Mouse (Mus musculus): ENCODE measurements around the gene Pcyt1a.

DNA sequence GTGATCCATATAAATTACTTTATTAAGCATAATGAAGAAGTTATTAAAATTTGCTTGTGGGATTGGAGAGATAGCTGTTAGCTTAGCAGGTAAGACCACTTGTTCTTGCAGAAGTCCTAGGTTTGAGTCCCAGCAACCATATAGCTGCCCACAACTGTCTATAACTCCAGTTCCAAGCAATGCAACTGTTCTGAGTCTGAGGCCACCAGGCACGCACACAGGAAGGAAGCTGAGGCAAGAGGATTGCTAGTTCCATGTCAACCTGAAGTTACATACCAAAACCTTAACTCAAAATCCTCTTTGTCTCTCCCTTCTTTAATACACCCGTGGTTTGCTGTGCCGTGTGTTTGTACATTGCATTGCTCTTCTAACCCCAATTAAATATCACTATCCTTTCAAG is 39.8 kb upstream of the Pcyt1a start:
- no peak for TF ChIP-seq CTCF (IDR thresholded peaks at IDR 0.05)
- TF ChIP-seq EP300 (IDR thresholded peaks at IDR 0.05) = no peak
